Mouse (Mus musculus): ENCODE data around the gene Tradd.

The Tradd gene

DNA sequence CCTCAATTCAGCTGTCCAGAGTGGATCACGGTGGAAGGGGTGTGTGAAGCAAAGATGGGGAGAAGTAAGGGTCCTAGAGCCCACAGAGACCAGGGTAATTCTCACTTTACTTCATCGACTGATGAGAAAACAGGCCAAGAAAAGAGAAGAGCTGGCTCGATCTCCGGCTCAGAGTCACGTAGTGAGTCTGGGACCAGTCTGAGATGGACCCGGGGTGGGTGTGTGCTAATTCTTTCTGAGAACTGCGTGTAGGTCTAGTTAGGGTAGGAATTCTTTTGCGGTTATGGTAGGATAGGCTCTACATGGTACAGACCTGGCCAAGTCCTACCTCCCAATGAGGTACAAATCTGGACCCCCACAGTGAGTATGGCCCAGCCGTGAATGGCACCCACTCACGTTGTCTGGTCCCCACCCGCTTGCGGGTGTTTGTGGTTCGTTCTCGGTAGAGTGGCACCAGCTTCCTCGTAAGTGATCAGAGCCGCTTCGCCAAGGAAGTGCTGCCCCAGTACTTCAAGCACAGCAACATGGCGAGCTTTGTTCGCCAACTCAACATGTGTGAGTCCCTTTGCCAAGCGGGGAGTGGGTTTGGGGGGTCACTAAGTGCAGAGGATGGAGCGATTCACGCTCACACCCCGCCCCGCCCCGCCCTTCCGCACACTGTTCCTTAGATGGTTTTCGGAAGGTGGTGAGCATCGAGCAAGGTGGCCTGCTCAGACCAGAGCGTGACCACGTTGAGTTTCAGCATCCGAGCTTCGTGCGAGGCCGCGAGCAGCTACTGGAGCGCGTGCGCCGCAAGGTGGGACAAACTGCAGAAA is 5.9 kb upstream of the Tradd start:
- no peak for DNase-seq (ENCODE audit: low spot score)

DNA sequence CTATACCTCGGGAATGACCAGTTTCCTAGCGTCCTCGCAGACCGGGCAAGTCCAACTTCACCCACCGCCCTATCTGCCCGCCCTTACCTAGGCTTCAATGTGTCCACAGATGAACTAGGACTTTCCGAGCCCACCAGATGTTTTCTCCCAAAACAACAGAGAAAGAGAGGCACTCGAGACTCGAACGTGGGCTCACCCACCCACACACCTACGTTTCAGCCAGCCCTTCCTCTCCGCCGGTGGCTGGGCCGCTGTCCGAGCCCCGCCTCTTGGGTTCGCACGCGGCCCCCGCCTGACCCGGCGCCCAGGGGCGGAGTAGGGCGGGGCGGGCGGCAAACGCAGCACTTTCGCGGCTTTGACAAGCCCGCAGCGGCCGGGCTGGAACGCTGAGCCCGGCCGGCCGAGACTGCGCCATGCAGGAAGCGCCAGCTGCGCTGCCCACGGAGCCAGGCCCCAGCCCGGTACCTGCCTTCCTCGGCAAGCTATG is 5.1 kb upstream of the Tradd start, which contains the start of gene Hsf4:
TSS of gene Hsf4 (plus strand) at position 341 of the 487 bp plus-strand sequence.
- no peak for DNase-seq (ENCODE audit: low spot score)

- DNase-seq (ENCODE audit: low spot score), result no peak
Measured at GRCm38 (mm10) chr8:105269075-105269458, 4.7 kb upstream of the Tradd start.

DNA sequence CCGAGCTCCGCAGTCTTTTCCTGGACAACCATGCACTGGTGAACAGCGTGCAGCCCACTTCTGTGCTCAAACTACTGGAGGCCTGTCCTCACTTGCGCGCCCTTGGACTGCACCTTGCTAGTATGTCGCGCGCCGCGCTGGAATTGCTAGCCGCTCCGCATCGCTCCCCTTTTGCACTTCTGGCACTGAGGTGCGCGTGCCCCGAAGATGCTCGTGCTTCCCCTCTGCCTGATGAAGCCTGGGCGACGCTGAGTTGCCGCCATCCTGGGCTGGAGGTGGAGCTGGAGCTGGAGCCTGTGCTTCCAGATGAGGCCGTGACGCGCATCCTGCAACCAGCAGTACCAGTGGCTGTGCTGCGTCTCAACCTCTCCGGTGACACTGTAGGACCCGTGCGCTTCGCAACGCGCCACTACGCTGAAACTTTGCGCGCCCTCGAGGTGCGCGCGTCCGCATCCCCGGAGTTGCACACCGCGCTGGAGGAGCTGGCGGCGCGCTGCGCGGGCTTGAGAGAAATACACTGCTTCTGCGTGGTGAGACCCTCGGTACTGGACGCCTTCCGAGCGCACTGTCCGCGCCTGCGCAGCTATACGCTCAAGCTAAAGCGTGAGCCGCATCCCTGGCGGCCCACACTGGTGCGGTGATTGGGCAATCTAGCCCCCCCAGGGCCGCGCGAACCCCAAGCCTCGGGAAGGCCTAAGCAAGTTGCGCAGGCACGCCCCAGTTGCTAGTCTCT is 4.1 kb upstream of the Tradd start:
- DNase-seq (ENCODE audit: low spot score), result peak; percentile 86

DNA sequence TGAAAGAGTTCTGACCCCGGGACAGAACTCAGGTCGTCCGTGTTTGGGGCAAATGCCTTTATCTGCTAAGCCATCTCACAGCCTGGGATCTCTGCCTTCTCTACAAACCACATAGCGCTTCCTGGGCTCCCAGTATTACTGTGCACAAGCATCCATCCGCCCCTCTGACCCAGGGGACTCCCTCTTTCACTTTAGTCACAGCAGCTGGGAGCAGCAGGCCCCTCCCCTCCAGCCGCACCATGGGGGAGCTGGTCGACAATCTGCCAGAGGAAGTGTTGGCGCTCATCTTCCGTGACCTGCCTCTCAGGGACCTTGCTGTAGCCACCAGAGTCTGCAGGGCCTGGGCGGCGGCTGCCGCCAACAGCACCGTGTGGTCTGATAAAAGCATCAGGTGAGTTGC is 2.4 kb upstream of the Tradd start:
- DNase-seq (ENCODE audit: low spot score), result no peak

GRCm38 (mm10) chr8:105265128-105265527 is 719 bp upstream of the Tradd start:
- no peak for DNase-seq (ENCODE audit: low spot score)

DNA sequence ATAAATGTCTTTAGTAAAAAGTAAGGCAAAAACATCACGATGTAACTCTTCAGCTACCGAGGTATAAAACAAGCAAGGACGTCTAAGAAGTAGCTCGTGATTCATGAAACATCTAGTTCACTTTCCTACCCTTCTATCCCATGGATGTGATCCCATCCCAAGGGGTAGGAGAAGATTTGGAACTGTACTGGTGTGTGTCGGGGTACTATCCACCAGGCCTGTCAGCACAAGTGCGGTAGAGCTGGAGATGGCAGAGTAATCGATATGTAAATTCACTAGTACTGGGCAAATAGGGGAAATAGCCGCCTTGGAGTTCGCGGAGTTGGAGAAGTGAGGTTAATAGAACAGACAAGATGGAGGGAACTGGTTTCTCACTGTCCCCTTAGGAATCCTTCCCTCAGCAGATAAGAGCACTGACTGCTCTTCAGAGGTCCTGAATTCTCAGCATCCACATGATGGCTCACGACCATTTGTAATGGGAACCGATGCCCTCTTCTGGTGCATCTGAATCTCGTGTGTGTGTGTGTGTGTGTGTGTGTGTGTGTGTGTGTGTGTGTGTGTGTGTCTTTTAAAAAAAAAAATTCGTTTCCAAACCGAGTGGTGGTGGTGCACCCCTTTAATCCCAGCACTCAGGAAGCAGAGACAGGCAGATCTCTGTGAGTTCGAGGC is 1.0 kb downstream of the Tradd start:
- DNase-seq (ENCODE audit: low spot score), result no peak

DNA sequence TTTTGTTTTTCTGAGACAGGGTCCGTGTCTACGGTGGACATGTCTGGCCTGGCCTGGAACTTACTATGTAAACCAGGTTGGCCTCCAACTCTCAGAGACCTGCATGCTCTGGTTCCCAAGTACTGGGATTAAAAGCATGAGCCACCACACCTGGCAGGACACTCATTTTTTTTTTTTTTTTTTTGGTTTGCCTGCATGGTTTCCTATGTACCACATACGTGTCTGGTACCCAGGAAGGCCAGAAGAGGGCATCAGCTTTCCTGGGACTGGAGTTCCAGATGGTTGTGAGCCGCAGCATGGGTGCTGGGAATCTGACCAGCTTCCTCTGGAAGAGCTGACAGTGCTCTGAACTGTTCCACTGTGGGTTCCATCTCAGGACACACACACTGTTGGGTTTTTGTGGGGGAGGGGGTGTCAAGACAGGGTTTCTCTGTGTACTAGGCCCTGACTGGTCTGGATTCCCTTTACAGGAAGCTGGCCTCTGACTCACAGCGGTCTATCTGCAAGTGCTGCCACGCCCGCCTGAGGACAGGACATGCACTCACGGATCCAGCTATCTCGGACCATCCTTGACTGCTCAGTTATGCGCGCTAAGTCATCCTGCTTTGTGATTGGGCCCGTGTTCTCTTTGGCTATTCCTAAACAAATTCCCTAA is 3.0 kb downstream of the Tradd start:
- DNase-seq (ENCODE audit: low spot score), result no peak

- DNase-seq (ENCODE audit: low spot score), result no peak
Measured at GRCm38 (mm10) chr8:105260371-105261099, 3.9 kb downstream of the Tradd start.

GRCm38 (mm10) chr8:105259721-105260320 is 4.6 kb downstream of the Tradd start:
- DNase-seq (ENCODE audit: low spot score), result peak; percentile 91

- DNase-seq (ENCODE audit: low spot score), result peak; percentile 70
Measured at GRCm38 (mm10) chr8:105258911-105259720, 5.3 kb downstream of the Tradd start.

- DNase-seq (ENCODE audit: low spot score), result peak; percentile 3
Measured at GRCm38 (mm10) chr8:105257318-105258114, 6.9 kb downstream of the Tradd start.

DNA sequence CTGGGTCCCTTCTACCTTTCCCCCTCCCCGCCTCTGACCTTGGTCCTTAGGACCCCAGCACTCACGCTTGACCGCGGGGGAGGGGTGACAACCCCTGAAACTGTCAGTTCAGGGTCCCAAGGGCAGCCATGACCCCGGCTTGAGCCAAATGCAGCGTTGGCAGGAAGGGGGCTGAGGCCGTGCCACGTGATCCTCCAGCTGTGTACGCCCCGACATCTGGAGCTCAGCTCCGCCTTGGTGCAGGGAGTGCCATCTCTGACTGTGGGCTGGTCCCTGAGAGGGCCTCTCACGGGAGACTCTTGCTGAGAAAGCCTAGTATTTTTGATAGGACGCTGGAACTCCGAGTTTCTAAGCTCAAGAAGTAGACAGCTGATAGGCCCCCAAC is 9.5 kb downstream of the Tradd start, which contains the start of gene B3gnt9:
TSS of gene B3gnt9 (minus strand) at position 188 of the 385 bp plus-strand sequence.
- peak; percentile 64 for DNase-seq (ENCODE audit: low spot score)

- peak; percentile 94 for DNase-seq (ENCODE audit: low spot score)
Measured at GRCm38 (mm10) chr8:105254152-105254965, 10.1 kb downstream of the Tradd start.

DNA sequence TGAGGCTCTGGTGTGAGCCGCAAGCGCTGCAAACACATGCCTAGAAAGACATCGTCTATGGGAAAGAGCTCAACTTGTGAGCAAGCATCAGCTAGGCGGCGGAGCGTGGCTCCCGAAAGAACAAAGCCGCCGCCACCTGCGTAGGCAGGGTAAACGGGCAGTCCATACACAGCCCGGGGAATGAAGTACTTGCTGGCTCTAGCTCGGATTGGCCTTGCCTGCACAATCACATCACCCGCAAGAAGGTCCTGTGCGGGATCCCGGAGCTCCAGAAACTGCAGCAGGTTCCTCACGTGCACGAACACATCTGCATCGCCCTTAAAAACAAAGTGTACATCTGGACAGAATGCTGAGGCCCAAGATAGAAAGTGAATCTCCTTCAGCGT is 10.7 kb downstream of the Tradd start:
- DNase-seq (ENCODE audit: low spot score), result no peak

DNA sequence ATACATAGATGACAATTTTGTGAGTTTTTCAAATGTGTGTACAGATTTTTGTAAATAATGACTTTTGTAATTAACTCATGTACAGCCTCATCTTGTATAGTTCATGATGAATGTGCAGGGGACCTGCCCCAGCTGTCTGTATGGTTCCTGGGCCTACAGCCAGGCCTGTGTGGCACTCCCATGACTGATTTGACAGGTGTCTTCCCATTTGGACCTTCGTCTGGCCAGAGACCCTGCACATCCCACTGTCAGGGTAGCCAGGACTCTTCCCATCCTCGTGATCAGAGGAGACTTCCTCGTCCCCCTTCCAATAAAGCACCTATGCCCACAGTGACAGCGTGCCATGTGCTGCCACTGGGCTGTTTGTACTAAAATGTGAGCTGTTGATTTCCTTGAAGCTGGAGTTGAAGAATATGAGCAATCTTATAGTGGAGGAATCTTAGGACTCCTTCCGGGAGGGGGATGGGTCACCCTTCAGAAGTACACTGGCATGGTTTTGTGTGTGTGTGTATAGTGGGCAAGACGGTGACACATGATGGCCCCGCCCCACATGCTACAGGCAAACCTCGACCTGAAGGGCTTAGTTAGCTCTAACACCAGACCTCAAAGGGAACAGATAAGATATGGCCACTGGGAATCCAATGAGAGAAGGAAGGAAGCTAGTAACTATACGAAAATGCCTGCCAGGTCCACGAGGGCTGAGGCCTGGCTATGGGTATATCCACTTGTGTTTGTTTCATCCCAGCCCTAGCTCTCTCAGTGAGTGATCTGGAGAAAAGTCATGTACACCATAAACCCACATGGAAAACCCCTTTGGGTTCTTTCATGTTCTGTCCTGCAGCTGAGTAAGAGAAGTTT is 11.5 kb downstream of the Tradd start:
- no peak for DNase-seq (ENCODE audit: low spot score)

- no peak for DNase-seq (ENCODE audit: low spot score)
Measured at GRCm38 (mm10) chr8:105251954-105252353, 12.5 kb downstream of the Tradd start.

Measured in embryo, embryonic 10 days (tissue).